Mouse (Mus musculus) left cerebral cortex, postnatal 36 days (tissue): ENCODE measurements around the gene Sgca. TPM values are rescaled to one million over a fixed set of nuclear protein-coding genes. Genes with fewer than 3 reads are reported as not detected.
A peak's percentile ranks its signal among the peaks of the same experiment; 100 is the strongest.
"Not testable (repeated sequence)": the region's sequence is repeated elsewhere in the genome, so short reads cannot be mapped to it uniquely, and the experiment has no call there.

Experiments
- DNase-seq, 2 experiments: peaks; one replicate each; pipeline ENCODE4 v3.0.0; 2021 to 2022; ENCODE audit warnings: low spot score in 2 of 2, mixed read lengths in 1 of 2
- intact Hi-C: fragments of 180-260 bp; cut with DNase I; formaldehyde crosslinking; loops from one replicate; pipeline ENCODE4 v1.15.1; 2025
- total RNA-seq, 2 experiments: library from RNA; stranded (reverse); gene quantifications; 2 replicates each; pipeline ENCODE4 v1.2.3; 2021

Gene Sgca
- total RNA-seq: under 1 TPM; 0.50 to 0.69 TPM

GRCm38 (mm10) chr11:94976199-94976598 is at the start of gene Sgca:
Sgca (minus strand) TSS chr11:94976327.
- intact Hi-C loops: loop anchor here (10.0 kb wide), 1 partner anchor 129 kb away; no protein-coding TSS in a partner anchor
- no peak for DNase-seq

GRCm38 (mm10) chr11:95025227-95026012 is 49.3 kb upstream of the Sgca start:
- intact Hi-C loops: no loop called here

GRCm38 (mm10) chr11:95024439-95025184 is 48.5 kb upstream of the Sgca start:
- intact Hi-C loops: no loop called here
- DNase-seq: peak in 1 of 2 experiments; percentile 50

More at GRCm38 (mm10) chr11:95025227-95026012, 49.3 kb upstream of the Sgca start:
- no peak for DNase-seq

- intact Hi-C loops: no loop called here
- DNase-seq: no peak
Measured at GRCm38 (mm10) chr11:95023481-95023880, 47.4 kb upstream of the Sgca start.

- intact Hi-C loops: no loop called here
- DNase-seq: no peak
Measured at GRCm38 (mm10) chr11:95022237-95022992, 46.3 kb upstream of the Sgca start.

- no peak for DNase-seq
- intact Hi-C loops: no loop called here
Measured at GRCm38 (mm10) chr11:95015484-95015883, 39.4 kb upstream of the Sgca start.

- intact Hi-C loops: no loop called here
- no peak for DNase-seq
Measured at GRCm38 (mm10) chr11:95012487-95012886, 36.4 kb upstream of the Sgca start.

- intact Hi-C loops: no loop called here
- no peak for DNase-seq
Measured at GRCm38 (mm10) chr11:95012075-95012474, 35.9 kb upstream of the Sgca start.

- intact Hi-C loops: no loop called here
- DNase-seq: no peak
Measured at GRCm38 (mm10) chr11:95011416-95011815, 35.3 kb upstream of the Sgca start.

GRCm38 (mm10) chr11:95010841-95011403 is 34.8 kb upstream of the Sgca start:
- intact Hi-C loops, DNase-seq: not testable (repeated sequence)

GRCm38 (mm10) chr11:95010141-95010739 is 34.1 kb upstream of the Sgca start:
- DNase-seq: no peak
- intact Hi-C loops: no loop called here

GRCm38 (mm10) chr11:95009629-95010014 is 33.5 kb upstream of the Sgca start, which contains the start of gene Samd14:
Samd14 (plus strand) TSS chr11:95009879.
- peak; percentile 54 to 63 for DNase-seq
- intact Hi-C loops: no loop called here

- intact Hi-C loops: no loop called here
- no peak for DNase-seq
Measured at GRCm38 (mm10) chr11:95008661-95009628, 32.8 kb upstream of the Sgca start.

GRCm38 (mm10) chr11:95007418-95007817 is 31.3 kb upstream of the Sgca start:
- intact Hi-C loops: no loop called here
- DNase-seq: no peak

- peak; percentile 60 to 71 for DNase-seq
- intact Hi-C loops: no loop called here
Measured at GRCm38 (mm10) chr11:95006525-95007219, 30.5 kb upstream of the Sgca start.

GRCm38 (mm10) chr11:95006038-95006437 is 29.9 kb upstream of the Sgca start:
- no peak for DNase-seq
- intact Hi-C loops: no loop called here

- intact Hi-C loops: loop anchor here (5.0 kb wide), 1 partner anchor 32 kb away; no protein-coding TSS in a partner anchor
- DNase-seq: no peak
Measured at GRCm38 (mm10) chr11:95004937-95005198, 28.7 kb upstream of the Sgca start.
